Mouse (Mus musculus): ENCODE measurements around the gene Tmsb10. TPM values are rescaled to one million over a fixed set of nuclear protein-coding genes. Genes with fewer than 3 reads are reported as not detected.

Tmsb10 gene
- polyA plus RNA-seq (2012; fragmentation: generic; extraction: Trizol): 1,000 to 10,000 TPM; 1,641 to 2,322 TPM

GRCm38 (mm10) chr6:72958662-72959071 is at the start of gene Tmsb10:
Gene Tmsb10 (minus strand): TSS chr6:72958748.

Other genes starting within 250 kb of the Tmsb10 start
- 10 to 100 TPM; 12.7 to 80.4 TPM for gene Tcf7l1, start 169.5 kb downstream of the Tmsb10 start, polyA plus RNA-seq (2012; fragmentation: generic; extraction: Trizol)
- gene Kcmf1, start 58.8 kb downstream of the Tmsb10 start, polyA plus RNA-seq (2012; fragmentation: generic; extraction: Trizol): 10 to 100 TPM; 11.1 to 35.7 TPM